Mouse (Mus musculus) hindbrain, embryonic 10.5 days (tissue): Measurements from ENCODE around the gene Eci3. TPM values are rescaled to one million over a fixed set of nuclear protein-coding genes. Genes with fewer than 3 reads are reported as not detected.
"Not testable (repeated sequence)": the region's sequence is repeated elsewhere in the genome, so short reads cannot be mapped to it uniquely, and the experiment has no call there.

Experiments used
- DNase-seq: peaks from one replicate; pipeline ENCODE4 v3.0.0-alpha.2; 2017; ENCODE audit warnings: low spot score
- H3K27ac ChIP-seq: fragments of 300-500 bp; sonication (generic); 2 replicates; pipeline ENCODE4 v1.5.1; 2016; ENCODE audit warnings: mild to moderate bottlenecking, moderate library complexity
- H3K27me3 ChIP-seq: fragments of 300-500 bp; sonication (generic); 2 replicates; pipeline ENCODE4 v1.6.1; 2016; ENCODE audit warnings: mild to moderate bottlenecking; ENCODE audit not compliant: poor library complexity, insufficient read depth, severe bottlenecking
- H3K36me3 ChIP-seq: fragments of 300-500 bp; sonication (generic); 2 replicates; pipeline ENCODE4 v1.6.1; 2016; ENCODE audit warnings: mild to moderate bottlenecking, moderate library complexity
- H3K4me1 ChIP-seq: fragments of 300-500 bp; sonication (generic); replicated peaks from 2 replicates; pipeline ENCODE4 v1.6.1; 2016; ENCODE audit warnings: mild to moderate bottlenecking
- H3K4me3 ChIP-seq: fragments of 300-500 bp; sonication (generic); 2 replicates; pipeline ENCODE4 v1.5.1; 2016; ENCODE audit warnings: mild to moderate bottlenecking, moderate library complexity
- H3K9me3 ChIP-seq: fragments of 300-500 bp; sonication (generic); 2 replicates; pipeline ENCODE4 v1.6.1; 2016; ENCODE audit warnings: mild to moderate bottlenecking, moderate library complexity
- WGBS: fragments of 180-500 bp; shearing (Covaris S2); methylation state at CpG from one replicate; pipeline ENCODE4 v1.1.7; 2016; 5-methylcytosine and 5-hydroxymethylcytosine counted together
- polyA plus RNA-seq: library from polyadenylated mRNA; unstranded; fragments of >200 nt; fragmentation: Nextera tagmentation; extraction: Ambion mirVana; gene quantifications from 2 replicates; pipeline ENCODE4 v1.2.1, GENCODE M21; 2016

Eci3 gene
- 0.27 and 0.60 TPM in 2 replicates for polyA plus RNA-seq

DNA sequence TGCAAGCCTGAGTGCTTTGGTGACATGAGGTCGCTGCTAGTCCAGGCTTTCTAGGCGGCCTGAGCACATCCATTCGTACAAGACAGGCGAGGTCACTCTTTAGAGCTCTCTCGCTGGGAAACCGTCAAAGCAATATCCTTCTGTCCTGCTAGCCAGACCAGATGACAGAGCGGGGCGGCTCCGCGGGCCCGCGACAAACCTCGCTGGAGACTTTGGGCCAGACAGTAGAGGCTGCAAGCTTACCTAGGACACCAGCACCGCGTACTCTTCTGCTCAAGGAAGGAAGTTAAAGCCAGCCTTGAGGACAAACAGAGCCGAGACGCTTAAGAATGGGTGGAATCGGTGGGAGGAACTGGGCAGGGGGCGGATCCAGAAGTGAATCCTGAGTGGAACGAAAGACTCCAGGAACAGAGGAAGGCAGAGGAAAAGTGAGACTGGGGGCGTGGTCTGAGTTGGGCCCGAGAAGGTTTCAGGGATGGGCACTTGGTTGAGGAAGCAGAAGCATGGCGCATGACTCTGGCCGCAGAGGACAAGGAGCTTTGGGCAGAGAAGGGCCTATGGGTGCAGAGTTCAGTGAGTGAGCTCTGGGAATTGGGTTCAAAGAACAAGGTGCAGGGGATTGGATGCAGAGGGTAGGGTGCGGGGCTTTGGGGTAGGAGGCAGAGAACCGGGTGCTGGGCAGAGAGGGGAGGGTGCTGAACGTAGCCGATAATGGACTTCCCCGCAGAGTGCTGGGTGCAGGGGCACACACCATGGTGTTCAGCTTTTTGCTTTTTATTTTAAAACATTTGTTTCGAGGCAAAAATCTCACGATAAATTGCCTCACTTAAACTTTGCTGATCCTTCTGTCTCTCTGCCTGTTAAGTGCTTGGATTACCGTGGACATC lies at the start of gene Eci3:
Gene Eci3 (minus strand): TSS at position 300 of the 887 bp plus-strand sequence.
- Histone ChIP-seq H3K27ac (0 out of 2 replicates have a peak within 1 kb of the TSS, but pooled peaks have one; percentile 45), H3K4me1 (peaks cover 16% of the 10 kb centered on the region), H3K36me3 (no peaks in the 10 kb centered on the region), H3K9me3 (peaks cover 3% of the 10 kb centered on the region; the same call in 1 of the 2 replicates), H3K4me3 (peak within 1 kb of the TSS; percentile 58), H3K27me3 (peaks cover 37% of the 10 kb centered on the region)
- 2% methylated on average over 32 of the region's 32 CpGs for WGBS
- DNase-seq, result peak; percentile 46

DNA sequence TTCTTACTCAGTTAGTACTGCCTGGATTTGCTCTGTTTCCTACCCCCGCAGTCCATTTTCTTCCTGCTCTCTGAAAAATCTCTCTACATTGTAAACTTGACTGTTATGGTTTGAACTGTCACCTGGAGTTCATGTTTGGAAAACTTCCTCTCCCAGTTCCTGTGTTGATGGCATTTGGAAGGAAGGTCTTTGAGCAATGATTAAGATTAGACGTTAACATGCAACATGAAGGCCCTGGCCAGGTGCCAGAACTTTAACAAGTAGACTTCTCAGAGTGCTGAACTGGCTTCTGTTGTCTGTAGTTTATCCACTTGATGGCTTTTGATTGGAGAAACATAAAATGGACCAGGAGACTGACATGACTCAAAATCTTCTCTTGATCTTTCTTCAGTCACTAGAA lies 32.3 kb upstream of the Eci3 start:
- Histone ChIP-seq H3K27ac (no peak overlapping the region), H3K27me3 (no peaks in the 10 kb centered on the region), H3K4me3 (no peak overlapping the region), H3K4me1 (peaks cover 22% of the 10 kb centered on the region), H3K36me3 (no peaks in the 10 kb centered on the region), H3K9me3 (peaks cover 4% of the 10 kb centered on the region; the same call in 1 of the 2 replicates)
- DNase-seq, result no peak
- 89% methylated on average over 2 of the region's 2 CpGs for WGBS

DNA sequence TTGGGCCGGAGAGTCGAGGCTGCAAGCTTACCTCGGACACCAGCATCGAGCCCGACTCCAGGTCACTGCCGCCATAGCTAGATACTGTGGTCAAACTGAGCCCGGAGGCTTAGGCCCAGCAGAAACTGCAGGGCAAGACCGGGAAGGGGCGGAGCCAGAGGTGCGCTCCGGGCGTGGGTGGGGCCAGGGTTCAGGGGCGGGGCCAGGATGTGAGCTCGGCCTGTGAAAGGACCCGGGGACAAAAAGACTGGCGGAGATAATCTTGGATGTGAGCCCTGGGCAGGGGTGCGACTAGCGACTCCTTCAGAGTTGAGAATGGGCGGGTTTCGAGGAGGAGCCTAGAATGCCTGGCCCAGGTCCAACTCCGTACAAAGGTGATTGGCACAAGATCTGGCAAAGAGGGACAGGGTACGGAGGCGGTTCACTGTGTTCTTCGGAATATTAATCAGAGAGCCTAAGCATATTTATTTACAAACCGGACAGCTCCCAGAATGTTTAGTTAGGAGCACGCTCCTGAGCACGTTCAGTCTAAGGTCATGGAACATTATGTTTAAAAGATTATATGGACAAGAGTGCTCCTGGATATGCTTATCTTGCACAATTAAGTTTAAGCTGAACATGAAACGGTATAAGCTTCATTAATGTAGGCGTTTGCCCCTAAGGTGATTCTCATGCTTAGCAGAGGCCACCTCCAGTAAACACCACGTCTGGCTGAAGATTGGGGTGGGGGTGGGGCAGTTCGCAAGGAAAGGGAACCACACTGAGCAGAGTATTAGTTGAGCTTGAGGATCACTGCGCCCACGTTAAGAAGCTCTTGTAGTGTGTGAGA lies 30.6 kb upstream of the Eci3 start:
- Histone ChIP-seq H3K36me3 (peaks cover 9% of the 10 kb centered on the region), H3K27me3 (no peaks in the 10 kb centered on the region), H3K4me3 (peak overlapping the region; percentile 69), H3K27ac (peak overlapping the region; percentile 95), H3K4me1 (peaks cover 22% of the 10 kb centered on the region), H3K9me3 (peaks cover 4% of the 10 kb centered on the region; the same call in 1 of the 2 replicates)
- WGBS, result 2% methylated on average over 33 of the region's 33 CpGs
- DNase-seq, result peak; percentile 97

DNA sequence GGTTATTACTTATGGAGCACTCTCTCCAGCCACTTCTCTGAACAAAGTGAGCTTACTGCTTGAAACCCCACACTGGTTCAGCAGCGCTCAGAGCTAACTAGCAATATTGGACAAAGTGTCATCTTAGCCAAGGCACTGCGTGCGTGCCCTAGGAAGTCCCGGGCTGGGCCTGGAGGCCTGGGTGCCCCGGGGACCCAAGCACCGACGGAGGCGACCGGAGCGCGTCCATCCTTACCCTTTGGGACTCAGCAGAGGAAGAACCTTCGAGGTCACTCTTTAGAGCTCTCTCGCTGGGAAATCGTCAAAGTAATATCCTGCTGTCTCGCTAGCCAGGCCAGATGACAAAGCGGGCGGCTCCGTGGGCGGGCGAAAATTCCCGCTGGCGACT lies 30.0 kb upstream of the Eci3 start:
- H3K9me3 ChIP-seq, result peaks cover 4% of the 10 kb centered on the region; the same call in 1 of the 2 replicates
- H3K4me1 ChIP-seq, result peaks cover 22% of the 10 kb centered on the region
- H3K27me3 ChIP-seq, result no peaks in the 10 kb centered on the region
- peaks cover 15% of the 10 kb centered on the region for H3K36me3 ChIP-seq
- 2% methylated on average over 22 of the region's 22 CpGs for WGBS
- no peak for DNase-seq
- peak overlapping the region; percentile 95 for H3K27ac ChIP-seq
- H3K4me3 ChIP-seq, result peak overlapping the region; percentile 69

DNA sequence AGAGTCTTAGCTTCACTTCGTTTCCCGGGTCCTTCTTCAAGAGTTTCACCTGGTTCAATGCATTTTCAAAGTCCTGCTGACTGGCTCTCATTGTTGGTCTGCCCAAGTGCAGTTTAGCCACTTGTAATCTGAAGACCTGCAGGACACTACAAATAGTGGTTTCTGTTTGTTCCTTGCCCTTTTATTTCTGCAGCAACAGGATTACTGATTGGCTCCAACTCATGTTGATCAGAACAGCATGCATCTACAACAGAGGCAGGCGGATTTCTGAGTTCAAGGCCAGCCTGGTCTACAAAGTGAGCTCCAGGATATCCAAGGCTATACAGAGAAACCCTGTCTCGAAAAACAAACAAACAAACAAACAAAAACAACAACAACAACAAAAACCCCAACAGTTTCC lies 29.5 kb upstream of the Eci3 start:
- Histone ChIP-seq H3K9me3 (peaks cover under 1% of the 10 kb centered on the region; the same call in 1 of the 2 replicates), H3K4me3 (peak overlapping the region; percentile 69), H3K4me1 (peaks cover 22% of the 10 kb centered on the region), H3K27ac (peak overlapping the region; percentile 95; the same call in 1 of the 2 replicates), H3K27me3 (no peaks in the 10 kb centered on the region), H3K36me3 (peaks cover 20% of the 10 kb centered on the region)
- peak; percentile 3 for DNase-seq
- 82% methylated on average over 4 of the region's 4 CpGs for WGBS

DNA sequence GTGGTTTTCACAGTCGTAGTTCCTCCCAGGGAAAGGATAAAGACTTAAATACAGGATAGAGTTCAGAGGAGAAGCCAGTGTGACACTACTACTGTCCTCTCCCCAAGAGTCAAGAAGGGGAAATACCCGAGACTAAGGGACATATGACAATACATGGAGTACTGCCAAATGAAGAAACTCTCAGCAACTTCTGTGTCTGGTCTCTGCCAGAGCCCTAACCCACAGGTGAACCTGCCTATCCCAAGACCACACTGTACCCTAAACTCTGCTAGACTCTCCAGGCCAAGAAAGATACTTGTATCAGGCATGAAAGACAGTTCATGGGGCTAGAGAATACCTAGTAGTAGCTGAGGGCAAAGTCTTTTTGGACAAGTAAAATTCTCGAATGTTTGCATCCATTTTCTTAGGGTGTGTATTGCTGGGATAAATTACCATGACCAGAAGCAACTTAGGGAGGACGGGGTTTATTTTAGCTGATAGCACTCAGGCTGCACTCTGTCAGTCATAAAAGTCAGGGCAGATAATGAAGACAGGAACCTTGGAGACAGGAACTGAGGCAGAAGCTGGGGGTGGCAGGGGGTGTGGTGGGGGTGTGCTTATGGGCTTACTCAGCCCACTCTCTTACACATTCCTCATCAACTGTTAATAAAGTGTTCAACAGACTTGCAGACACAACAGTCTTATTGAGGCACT lies 28.1 kb upstream of the Eci3 start:
- Histone ChIP-seq H3K27me3 (no peaks in the 10 kb centered on the region), H3K9me3 (no peaks in the 10 kb centered on the region), H3K4me1 (peaks cover 22% of the 10 kb centered on the region), H3K36me3 (peaks cover 33% of the 10 kb centered on the region), H3K4me3 (no peak overlapping the region), H3K27ac (no peak overlapping the region)
- DNase-seq, result no peak
- 72% methylated on average over 4 of the region's 4 CpGs for WGBS

DNA sequence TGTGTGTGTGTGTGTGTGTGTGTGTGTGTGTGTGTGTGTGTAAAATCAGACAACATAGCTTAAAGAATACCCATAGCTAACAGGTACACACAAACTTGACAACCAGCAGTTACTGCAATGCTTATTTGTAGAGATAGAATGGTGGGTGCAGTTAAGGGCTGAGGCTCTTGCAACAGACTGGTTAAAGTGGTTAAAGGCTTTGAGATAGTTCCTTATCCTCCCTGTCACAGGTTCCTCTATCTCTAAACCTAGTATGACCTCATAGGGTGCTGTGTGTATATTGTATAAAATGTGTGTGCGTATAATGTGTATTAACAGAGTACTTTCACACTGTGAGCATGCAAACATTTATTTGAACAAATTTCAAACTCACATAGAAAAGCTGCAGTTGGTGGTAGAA lies 19.9 kb upstream of the Eci3 start:
- 92% methylated on average over 1 of the region's 1 CpGs for WGBS
- H3K36me3 ChIP-seq, result peaks cover 98% of the 10 kb centered on the region
- not testable (repeated sequence) for H3K4me3 ChIP-seq, H3K27me3 ChIP-seq, H3K4me1 ChIP-seq, H3K9me3 ChIP-seq, DNase-seq, H3K27ac ChIP-seq

DNA sequence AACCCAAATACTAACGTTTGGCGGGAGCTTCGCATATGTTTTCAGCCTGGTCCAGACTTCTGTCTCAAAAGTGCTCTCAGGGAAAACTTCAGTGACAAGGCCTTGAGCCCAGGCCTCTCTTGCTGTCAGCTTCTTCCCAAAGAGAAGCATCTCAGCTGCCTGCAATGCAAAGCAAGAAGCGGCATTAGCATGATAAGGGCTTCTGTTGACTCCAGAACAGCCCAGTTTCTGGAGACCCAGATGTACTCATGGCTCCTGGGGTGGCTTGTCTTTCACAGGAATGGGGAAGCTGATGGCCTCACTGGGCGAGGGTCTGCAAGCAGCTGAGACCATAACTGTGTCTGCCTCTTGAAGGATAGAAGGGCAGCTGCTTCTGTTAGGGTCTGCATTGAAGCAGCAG lies 15.0 kb upstream of the Eci3 start:
- peaks cover 75% of the 10 kb centered on the region for H3K36me3 ChIP-seq
- DNase-seq, H3K27ac ChIP-seq, H3K4me1 ChIP-seq, H3K4me3 ChIP-seq, H3K27me3 ChIP-seq, H3K9me3 ChIP-seq: not testable (repeated sequence)
- 72% methylated on average over 5 of the region's 5 CpGs for WGBS

DNA sequence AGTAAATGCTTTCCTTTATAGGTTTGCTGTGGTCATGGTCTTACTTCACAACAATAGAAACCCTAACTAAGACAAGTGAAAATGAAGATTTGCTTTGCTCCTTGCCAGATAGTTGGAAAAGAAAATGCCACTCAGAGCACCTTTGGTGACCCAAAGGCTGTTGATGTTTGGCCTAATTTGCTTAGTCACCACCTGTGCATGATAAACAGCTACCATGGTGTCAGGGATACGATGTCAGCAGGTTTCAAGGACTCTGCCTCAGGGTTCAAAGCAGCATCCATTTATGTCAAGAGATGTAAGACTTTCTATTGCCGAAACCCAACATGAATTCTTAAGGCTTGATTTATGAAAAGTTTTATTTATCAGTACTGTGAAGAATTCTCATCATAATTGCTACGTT lies 13.8 kb upstream of the Eci3 start:
- Histone ChIP-seq H3K27me3 (no peaks in the 10 kb centered on the region), H3K27ac (no peak overlapping the region), H3K4me3 (no peak overlapping the region), H3K9me3 (no peaks in the 10 kb centered on the region), H3K36me3 (peaks cover 64% of the 10 kb centered on the region), H3K4me1 (no peaks in the 10 kb centered on the region)
- DNase-seq, result no peak
- WGBS, result 92% methylated on average over 3 of the region's 3 CpGs

DNA sequence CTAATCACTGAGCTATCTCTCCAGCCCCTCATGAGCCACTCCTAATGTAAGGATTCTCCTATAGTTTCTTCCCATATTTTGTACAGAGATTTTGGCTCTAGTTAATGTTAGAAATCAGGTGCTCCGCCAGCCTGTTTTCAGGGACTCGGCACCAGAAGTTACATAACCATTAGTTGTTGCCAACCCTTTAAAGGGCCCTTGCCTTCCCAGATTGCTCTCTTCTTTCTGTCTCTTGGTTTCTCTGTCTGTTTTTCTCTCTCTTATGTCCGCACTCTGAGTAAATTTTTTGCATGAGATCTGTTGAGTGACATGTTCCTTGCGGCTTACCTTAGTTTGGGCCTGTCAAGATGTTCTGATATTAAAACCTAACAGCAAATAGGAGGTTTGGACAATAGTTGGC lies 12.5 kb upstream of the Eci3 start:
- H3K4me3 ChIP-seq, result no peak overlapping the region
- no peak overlapping the region for H3K27ac ChIP-seq
- H3K36me3 ChIP-seq, result peaks cover 51% of the 10 kb centered on the region
- H3K4me1 ChIP-seq, result no peaks in the 10 kb centered on the region
- no peaks in the 10 kb centered on the region for H3K27me3 ChIP-seq
- no peaks in the 10 kb centered on the region for H3K9me3 ChIP-seq
- 92% methylated on average over 4 of the region's 4 CpGs for WGBS
- DNase-seq, result no peak

DNA sequence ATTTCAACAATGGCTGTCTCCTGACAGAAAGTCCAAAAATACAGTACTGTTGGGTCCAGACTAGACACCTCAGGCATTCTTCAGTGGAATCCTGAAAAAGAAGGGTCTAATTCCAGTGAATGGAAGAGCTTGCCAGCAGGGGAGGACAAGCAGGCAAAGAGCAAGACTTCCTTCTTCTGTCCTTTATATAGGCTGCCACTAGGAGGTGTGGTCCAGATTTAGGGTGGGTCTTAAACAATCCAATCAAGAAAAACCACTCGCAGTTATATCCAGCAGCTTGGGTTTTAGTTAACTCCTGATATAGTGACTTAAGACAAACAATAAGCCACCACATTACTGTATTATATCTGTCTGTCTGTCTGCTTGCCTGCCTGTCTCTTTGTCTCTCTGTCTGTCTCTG lies 10.2 kb upstream of the Eci3 start:
- no peak overlapping the region for H3K4me3 ChIP-seq
- H3K27ac ChIP-seq, result no peak overlapping the region
- no peak for DNase-seq
- WGBS, result 67% methylated on average over 1 of the region's 1 CpGs
- no peaks in the 10 kb centered on the region for H3K27me3 ChIP-seq
- no peaks in the 10 kb centered on the region for H3K4me1 ChIP-seq
- H3K9me3 ChIP-seq, result no peaks in the 10 kb centered on the region
- peaks cover 29% of the 10 kb centered on the region for H3K36me3 ChIP-seq

DNA sequence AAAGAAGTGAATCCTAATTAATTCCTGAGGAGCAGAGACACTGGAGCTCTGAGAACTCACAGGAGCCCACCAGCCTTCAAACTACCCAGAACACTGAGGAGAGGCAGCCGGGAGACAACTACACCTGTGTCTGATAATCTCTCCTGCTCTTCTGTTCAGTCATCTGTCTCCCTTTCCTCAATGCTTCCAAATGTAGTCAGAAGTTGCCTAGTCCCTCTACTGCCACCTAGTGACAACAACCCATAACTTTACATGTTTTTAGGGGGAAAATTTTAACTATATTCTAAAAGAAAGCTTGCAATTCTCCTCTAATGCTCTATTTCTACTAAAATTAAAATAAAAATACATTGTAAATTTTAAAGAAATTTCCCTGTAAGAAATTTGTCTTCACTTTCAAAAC lies 9.5 kb upstream of the Eci3 start:
- H3K4me1 ChIP-seq, result no peaks in the 10 kb centered on the region
- WGBS, result 35% methylated on average over 1 of the region's 1 CpGs
- no peaks in the 10 kb centered on the region for H3K9me3 ChIP-seq
- H3K27ac ChIP-seq, result no peak overlapping the region
- no peak overlapping the region for H3K4me3 ChIP-seq
- H3K27me3 ChIP-seq, result no peaks in the 10 kb centered on the region
- no peak for DNase-seq
- H3K36me3 ChIP-seq, result peaks cover 22% of the 10 kb centered on the region
